Mouse (Mus musculus) kidney, postnatal 14 days (tissue): Measurements from ENCODE around the gene Klrg1.
A peak's percentile ranks its signal among the peaks of the same experiment; 100 is the strongest.

Experiments
- DNase-seq: peaks from one replicate; pipeline ENCODE4 v3.0.0; 2022; ENCODE audit warnings: mixed read lengths

Klrg1 gene

DNA sequence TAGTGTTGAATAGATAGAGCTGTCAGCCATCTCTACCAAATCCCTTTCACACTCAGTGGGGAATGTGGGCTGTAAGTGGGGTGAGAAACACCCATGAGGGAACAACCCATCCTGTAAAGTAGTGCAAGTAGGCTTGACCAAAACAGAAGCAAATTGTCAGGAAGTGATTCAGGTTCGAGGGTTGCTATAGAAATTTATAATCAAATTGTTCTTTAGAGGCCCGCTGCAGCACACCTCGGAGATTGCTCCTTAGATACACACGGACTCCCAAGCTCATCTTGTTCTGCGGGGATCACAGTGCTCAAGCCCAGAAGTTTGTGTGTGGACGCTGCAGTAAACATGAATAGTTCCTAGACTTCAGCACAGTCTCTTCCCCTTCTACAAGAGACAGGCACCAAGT lies at the start of gene Klrg1:
TSS of gene Klrg1 (minus strand) at position 101 of the 400 bp plus-strand sequence.
- DNase-seq: no peak

DNA sequence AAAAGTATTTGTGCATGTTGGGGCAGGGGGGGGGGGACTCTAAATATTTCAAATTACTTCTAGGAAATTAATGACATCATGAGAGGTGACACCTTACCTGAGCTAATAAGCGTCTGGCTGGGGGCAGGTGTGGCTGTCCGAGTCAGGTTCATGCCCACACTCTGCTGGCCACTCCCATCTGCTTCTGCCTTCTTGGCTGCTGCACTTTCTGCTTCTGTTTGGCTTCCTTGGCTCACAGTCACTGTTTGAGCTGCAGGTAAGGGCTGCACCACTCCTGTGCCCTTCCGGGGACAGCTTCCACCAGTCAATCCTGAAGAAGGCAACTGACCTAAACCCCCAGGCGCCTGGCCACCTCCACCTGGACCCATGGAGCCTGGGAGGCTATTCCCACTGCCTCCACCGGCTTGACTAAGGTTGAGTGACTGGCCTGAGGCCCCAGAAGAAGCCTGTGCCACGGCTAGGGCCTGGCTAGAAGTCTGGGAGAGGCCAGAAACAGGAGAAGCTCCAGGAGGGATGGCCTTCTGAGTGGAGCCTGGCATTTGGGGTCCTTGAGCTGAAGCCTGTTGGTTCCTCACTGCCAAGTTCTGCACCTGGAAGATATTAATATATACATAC lies 42.8 kb upstream of the Klrg1 start:
- no peak for DNase-seq

DNA sequence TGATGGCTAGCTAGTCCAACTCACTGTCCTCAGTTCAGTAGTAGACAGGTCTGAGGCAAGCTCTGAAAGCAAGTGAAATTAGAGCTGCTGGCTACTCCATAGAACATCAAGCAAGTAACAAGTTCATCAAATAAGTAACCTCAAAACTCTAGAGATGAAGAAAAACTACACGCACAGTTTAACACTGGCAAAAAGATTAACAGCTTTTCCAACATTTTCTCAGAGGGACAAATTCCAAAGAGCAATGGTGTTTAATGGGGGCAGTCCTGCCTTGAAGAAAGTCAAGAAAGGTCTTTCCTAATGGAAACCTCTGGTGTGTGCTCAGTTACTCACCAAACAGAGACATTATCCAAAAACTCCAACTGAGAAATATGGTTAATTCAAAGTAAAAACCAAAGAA lies 36.0 kb upstream of the Klrg1 start:
- no peak for DNase-seq

- no peak for DNase-seq
Observed at GRCm38 (mm10) chr6:122310187-122310820, 27.6 kb upstream of the Klrg1 start.

DNA sequence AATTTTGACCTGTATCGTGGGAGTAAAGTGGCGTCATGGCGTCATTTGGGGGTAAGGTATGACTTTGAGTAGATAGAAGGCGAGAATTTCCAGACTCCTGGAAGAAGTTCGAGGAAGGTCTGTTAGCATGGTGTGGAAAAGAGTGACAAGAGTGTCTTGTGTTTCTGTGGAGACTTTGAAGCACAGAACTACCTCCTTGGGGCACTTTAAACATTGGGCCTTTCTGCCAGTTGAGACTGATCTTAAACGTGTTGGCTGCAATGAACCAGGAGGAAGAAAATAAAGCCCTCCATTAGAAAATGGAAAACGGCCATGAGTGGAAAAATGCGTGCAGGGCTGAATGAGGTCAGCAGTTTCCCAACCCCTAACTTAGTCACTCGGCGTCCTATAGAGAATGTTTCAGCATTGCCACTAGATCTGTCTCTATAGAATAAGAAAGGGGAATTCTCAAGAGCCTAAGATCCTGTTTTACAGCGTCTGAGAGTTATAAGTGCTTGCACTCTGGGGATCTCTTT lies 26.8 kb upstream of the Klrg1 start:
- no peak for DNase-seq

GRCm38 (mm10) chr6:122308505-122309393 lies 26.1 kb upstream of the Klrg1 start, which contains the start of gene M6pr:
Gene M6pr (plus strand): TSS chr6:122308720.
- DNase-seq: peak; percentile 97

DNA sequence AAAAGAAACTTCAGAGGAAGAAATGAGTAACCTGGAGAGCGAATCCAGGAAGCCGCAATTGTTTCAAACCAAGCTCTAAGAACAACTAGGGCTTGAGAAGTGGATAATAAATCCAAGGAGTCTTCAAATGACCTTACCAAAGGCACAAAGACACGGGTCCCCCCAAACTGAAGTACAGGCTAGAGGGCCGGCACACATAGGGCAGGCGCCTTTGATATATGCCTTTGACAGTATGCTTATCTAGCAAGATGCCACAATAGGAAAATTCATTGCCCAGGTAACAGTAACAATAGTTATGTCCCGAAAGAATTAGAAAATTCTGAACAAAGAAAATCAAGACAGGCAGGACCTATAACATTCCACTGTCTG lies 25.4 kb upstream of the Klrg1 start:
- no peak for DNase-seq

GRCm38 (mm10) chr6:122306707-122307106 lies 24.0 kb upstream of the Klrg1 start:
- no peak for DNase-seq

- DNase-seq: no peak
Observed at GRCm38 (mm10) chr6:122304790-122305555, 22.3 kb upstream of the Klrg1 start.

DNA sequence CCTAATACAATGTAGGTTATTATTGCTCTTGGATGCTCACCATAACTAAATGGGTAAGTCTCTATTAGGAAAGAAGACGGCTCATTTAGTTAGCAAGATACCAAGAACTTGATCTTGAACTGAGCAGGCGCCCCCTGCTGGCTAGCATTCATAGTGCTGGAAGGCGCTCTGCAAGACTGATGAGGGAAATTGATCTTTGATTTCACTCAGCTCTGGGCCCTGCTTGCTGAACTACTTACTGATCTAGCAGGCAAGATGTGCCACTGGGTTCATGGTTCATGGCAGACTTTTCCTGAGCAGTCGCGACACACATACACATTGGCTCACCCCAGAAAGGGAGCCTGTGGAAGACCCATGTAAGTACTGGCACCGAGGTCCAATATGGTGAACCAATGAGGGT lies 21.7 kb upstream of the Klrg1 start:
- DNase-seq: peak; percentile 78

GRCm38 (mm10) chr6:122303526-122303925 lies 20.8 kb upstream of the Klrg1 start:
- no peak for DNase-seq

DNA sequence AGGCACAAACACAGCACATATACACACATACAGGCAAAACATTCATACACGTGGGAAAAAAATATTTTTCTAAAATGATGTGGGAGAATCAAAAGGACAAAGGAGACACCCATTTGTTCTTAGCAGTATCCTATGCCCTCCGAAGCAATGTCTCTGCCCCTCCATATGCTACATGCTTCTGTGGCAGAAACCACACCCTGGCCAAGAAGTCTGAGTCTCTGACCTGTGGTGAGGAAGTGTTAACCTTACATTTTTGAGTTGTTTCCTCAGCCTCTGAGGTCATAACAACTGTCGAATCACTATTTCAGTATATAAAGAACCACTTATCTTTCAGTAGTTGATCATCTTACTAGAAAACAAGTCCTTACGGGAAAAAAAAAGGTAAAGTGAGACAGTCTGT lies 20.0 kb upstream of the Klrg1 start:
- DNase-seq: no peak

DNA sequence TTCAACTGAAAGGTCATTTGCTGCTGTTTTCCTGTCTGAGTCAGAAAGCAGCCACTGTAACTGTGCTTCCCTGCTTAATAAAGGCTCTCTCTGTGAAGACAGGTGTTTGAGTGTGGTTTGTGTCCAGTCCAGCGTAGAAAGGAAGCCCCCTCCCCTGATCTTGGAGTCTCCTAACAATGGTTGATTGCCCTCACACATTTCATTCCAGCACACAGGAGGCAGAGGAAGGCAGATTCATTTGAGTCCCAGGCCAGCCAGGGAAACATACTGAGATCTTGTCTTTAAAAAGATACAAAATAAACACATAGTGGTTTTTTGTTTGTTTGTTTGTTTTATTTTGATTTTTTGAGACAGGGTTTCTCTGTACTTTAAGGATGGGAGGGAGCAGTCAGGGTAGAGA lies 19.4 kb upstream of the Klrg1 start:
- no peak for DNase-seq

DNA sequence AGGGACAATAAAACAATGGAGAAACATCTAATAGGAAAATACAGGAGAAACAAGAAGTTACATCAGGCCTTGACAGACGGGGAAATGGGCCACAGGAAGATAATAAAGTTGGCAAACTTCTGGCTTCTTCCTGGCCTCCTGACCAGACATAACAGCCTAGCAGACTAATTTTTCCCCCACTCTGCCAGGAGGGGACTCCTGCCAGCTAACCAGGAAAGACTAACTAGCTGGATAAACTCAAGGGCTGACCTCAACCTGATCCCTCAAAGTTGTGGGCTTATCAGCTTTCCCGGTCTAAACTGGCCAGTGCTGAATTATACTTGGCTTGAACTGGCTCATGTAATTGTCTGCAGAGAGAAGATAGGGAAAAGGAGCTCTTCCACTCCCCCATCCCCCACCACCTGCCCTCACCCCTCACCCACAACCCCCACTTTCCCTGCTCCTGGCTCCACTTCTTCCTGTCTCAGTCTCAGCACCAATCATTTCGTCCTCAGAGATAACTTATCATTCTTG lies 17.0 kb upstream of the Klrg1 start:
- no peak for DNase-seq

DNA sequence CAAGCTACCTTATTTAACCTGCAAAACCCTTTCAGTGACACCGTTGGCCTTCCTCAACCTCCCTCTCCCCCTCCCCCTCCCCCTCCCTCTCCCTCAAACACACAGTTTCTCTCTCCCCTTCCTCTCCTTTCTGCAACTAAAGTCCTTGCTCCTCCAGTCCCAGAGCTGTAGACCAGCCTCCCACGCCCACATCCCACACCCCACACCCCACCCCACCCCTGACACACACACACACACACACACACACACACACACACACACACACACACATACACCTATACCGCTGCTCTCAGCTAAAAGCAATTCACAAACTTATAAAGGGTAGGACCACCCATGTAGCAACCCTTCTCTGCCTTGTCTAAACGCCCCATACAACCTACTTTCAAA lies 15.5 kb upstream of the Klrg1 start:
- DNase-seq: no peak

DNA sequence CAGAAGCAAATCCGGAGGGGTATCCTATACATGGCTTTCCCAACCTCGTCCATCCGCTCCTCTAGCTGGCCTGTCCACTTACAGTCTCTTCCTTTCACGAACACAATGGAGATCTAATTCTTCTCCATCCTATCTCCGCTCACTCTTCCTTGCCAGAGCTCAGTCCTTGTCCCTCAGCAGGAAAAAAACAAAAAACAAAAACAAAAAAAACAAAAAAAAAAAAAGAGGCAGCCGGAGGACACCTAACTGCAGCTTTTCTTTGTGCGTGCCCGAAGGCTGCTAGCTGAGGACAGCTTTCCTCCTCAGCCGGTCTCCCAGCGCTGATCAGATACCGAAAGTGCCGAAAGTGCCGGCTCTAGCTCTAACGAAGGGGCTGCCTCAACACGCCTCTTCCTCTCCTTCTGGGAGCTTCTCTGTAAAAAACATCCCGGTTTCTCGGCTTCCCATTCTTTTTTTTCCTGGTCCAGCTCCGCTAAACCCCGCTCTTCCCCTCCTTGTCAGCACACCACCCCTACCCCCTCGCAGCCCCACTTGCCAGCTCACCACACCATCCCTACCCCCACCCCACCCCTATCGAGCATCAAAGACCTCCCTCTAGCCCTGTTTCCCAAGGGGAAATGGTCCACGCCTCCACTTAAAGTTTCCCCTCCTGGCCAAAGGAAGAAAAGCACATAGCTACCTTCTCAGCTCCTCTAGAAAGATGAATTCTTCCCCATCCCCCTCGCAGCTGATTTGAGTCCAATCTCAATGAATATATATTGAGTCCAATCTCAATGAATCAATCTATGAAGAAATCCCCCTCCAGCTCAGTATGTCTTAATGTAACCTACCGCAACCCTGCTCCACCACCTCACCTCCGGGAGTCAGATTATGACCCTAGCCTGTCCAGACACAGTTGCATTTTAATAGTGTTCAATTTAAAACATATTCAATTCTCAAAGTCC lies 14.9 kb upstream of the Klrg1 start:
- peak; percentile 40 for DNase-seq

- no peak for DNase-seq
Observed at GRCm38 (mm10) chr6:122296918-122297278, 14.2 kb upstream of the Klrg1 start.

DNA sequence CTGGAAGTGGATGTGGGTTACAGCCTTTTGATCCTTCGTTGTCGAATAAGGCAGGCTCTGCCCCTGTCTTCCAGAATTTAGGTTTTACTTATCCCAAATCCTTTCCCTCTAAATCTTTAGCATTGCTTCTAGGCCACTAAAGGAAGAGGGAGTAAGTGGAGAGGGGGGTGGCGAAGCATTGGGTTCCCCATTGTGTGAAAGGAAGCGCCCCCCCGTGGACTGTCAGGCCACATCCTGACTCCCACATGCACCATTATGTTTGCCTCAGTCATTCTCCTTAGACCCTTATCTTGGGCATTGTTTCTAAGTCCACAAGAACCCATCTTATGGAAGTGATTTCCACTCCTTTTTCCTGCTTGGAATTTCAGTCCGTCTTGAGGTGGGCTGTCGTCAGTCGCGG lies 12.6 kb upstream of the Klrg1 start:
- DNase-seq: no peak

DNA sequence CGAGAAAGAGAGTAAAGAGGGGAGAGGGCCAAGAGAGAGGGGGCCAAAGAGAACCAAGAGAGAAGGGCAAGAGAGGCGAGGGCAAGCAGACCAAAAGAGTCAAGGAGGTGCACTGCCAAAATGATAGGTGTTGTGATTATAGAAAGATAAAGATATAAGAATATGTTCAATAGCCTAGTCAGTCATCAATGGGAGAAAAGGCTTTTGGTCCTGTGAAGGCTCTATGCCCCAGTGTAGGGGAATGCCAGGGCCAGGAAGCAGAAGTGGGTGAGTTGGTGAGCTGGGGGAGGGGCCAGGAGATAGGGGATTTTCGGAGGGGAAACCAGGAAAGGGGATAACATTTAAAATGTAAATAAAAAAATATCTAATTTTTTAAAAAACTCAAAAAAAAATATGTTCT lies 11.6 kb upstream of the Klrg1 start:
- DNase-seq: no peak

- DNase-seq: no peak
Observed at GRCm38 (mm10) chr6:122293796-122294195, 11.1 kb upstream of the Klrg1 start.

DNA sequence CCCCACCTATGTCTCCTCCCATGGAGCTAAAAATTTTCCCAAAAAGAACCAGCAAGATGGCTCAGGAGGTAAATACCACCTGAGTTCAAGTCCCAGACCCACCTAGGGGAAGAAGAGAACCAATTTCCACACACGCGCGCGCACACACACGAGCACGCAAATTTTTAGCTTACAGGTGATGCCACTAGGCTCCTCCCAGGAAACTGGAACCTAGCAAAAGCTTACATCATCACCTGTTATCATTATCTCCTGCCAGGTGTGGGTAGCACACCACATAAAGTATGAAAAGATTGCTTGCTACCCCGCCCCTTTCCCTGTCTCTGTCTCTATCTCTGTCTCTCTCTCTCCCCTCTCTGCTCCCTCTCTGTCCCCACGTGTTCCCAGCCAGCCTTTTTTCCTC lies 10.4 kb upstream of the Klrg1 start:
- DNase-seq: no peak

DNA sequence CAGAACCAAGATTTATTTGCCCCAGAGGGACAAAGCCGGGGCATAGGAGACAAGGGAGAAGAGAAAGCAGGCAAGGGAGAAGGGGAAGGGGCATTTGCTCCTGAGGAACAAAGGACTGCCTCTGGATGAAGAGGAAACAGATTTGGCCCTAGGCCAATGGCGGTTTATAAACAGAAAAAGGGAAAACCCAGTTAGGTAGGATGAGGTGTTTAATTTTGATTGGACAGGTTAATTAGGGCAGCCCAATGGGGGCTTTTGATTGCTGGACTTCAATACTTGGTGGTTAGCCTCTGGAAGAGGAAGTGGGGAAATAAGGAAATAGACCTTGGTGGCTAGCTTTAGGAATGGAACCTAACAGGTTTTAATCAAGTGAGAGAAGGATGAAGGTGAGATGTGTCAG lies 9.5 kb upstream of the Klrg1 start:
- no peak for DNase-seq
